Mouse (Mus musculus): ENCODE measurements around the gene Tesc. TPM values are rescaled to one million over a fixed set of nuclear protein-coding genes. Genes with fewer than 3 reads are reported as not detected.

The Tesc gene
- polyA plus RNA-seq, 1 experiment from 2014 or later: 10.0 TPM

GRCm38 (mm10) chr5:118069315-118069714 is 41.8 kb downstream of the Tesc start:
- H3K27ac ChIP-seq: peak overlapping the region; percentile 60
- H3K9me3 ChIP-seq: no peaks in the 10 kb centered on the region
- H3K4me1 ChIP-seq: peaks cover 36% of the 10 kb centered on the region
- DNase-seq (ENCODE audit: low spot score): peak; percentile 86
- H3K27me3 ChIP-seq (ENCODE audit: insufficient read depth, poor library complexity, severe bottlenecking): no peaks in the 10 kb centered on the region
- H3K4me3 ChIP-seq: no peak overlapping the region
- WGBS: 40% methylated on average over 9 of the region's 9 CpGs
- H3K36me3 ChIP-seq: peaks cover 83% of the 10 kb centered on the region

- Histone ChIP-seq H3K4me1 (peaks cover 27% of the 10 kb centered on the region), H3K9me3 (no peaks in the 10 kb centered on the region), H3K27ac (no peak overlapping the region), H3K36me3 (peaks cover 83% of the 10 kb centered on the region), H3K27me3 (ENCODE audit: insufficient read depth, poor library complexity, severe bottlenecking) (no peaks in the 10 kb centered on the region), H3K4me3 (no peak overlapping the region)
- DNase-seq (ENCODE audit: low spot score): no peak
- 87% methylated on average over 5 of the region's 5 CpGs for WGBS
Measured at GRCm38 (mm10) chr5:118071766-118072165, 44.2 kb downstream of the Tesc start.

- peaks cover 83% of the 10 kb centered on the region for H3K36me3 ChIP-seq
- H3K27me3 ChIP-seq (ENCODE audit: insufficient read depth, poor library complexity, severe bottlenecking): no peaks in the 10 kb centered on the region
- H3K4me1 ChIP-seq: peaks cover 15% of the 10 kb centered on the region
- H3K4me3 ChIP-seq: no peak overlapping the region
- no peaks in the 10 kb centered on the region for H3K9me3 ChIP-seq
- H3K27ac ChIP-seq: no peak overlapping the region
- 93% methylated on average over 15 of the region's 15 CpGs for WGBS
- DNase-seq (ENCODE audit: low spot score): no peak
Measured at GRCm38 (mm10) chr5:118073213-118073773, 45.8 kb downstream of the Tesc start.

- no peaks in the 10 kb centered on the region for H3K27me3 ChIP-seq (ENCODE audit: insufficient read depth, poor library complexity, severe bottlenecking)
- 91% methylated on average over 15 of the region's 15 CpGs for WGBS
- H3K9me3 ChIP-seq: no peaks in the 10 kb centered on the region
- H3K4me1 ChIP-seq: peaks cover 26% of the 10 kb centered on the region
- H3K27ac ChIP-seq: 0 out of 2 replicates have a peak overlapping the region, but pooled peaks have one; percentile 32
- peaks cover 58% of the 10 kb centered on the region for H3K36me3 ChIP-seq
- H3K4me3 ChIP-seq: no peak overlapping the region
- DNase-seq (ENCODE audit: low spot score): no peak
Measured at GRCm38 (mm10) chr5:118076721-118077592, 49.4 kb downstream of the Tesc start.

- peaks cover 40% of the 10 kb centered on the region for H3K4me1 ChIP-seq
- no peaks in the 10 kb centered on the region for H3K27me3 ChIP-seq (ENCODE audit: insufficient read depth, poor library complexity, severe bottlenecking)
- no peak overlapping the region for H3K4me3 ChIP-seq
- H3K27ac ChIP-seq: no peak overlapping the region
- DNase-seq (ENCODE audit: low spot score): no peak
- 71% methylated on average over 6 of the region's 6 CpGs for WGBS
- H3K9me3 ChIP-seq: no peaks in the 10 kb centered on the region
- H3K36me3 ChIP-seq: peaks cover 49% of the 10 kb centered on the region
Measured at GRCm38 (mm10) chr5:118078550-118078949, 51.0 kb downstream of the Tesc start.

GRCm38 (mm10) chr5:118079354-118079753 is 51.8 kb downstream of the Tesc start:
- H3K27me3 ChIP-seq (ENCODE audit: insufficient read depth, poor library complexity, severe bottlenecking): no peaks in the 10 kb centered on the region
- no peak for DNase-seq (ENCODE audit: low spot score)
- peaks cover 41% of the 10 kb centered on the region for H3K36me3 ChIP-seq
- WGBS: 61% methylated on average over 6 of the region's 6 CpGs
- H3K9me3 ChIP-seq: no peaks in the 10 kb centered on the region
- no peak overlapping the region for H3K27ac ChIP-seq
- no peak overlapping the region for H3K4me3 ChIP-seq
- peaks cover 48% of the 10 kb centered on the region for H3K4me1 ChIP-seq

GRCm38 (mm10) chr5:118079839-118080250 is 52.3 kb downstream of the Tesc start:
- Histone ChIP-seq H3K9me3 (no peaks in the 10 kb centered on the region), H3K27ac (no peak overlapping the region), H3K4me1 (peaks cover 53% of the 10 kb centered on the region), H3K4me3 (no peak overlapping the region), H3K36me3 (peaks cover 38% of the 10 kb centered on the region), H3K27me3 (ENCODE audit: insufficient read depth, poor library complexity, severe bottlenecking) (no peaks in the 10 kb centered on the region)
- 78% methylated on average over 11 of the region's 11 CpGs for WGBS
- DNase-seq (ENCODE audit: low spot score): no peak

- DNase-seq (ENCODE audit: low spot score): no peak
- Histone ChIP-seq H3K27ac (peak overlapping the region; percentile 1; the same call in 1 of the 2 replicates), H3K9me3 (no peaks in the 10 kb centered on the region), H3K27me3 (ENCODE audit: insufficient read depth, poor library complexity, severe bottlenecking) (no peaks in the 10 kb centered on the region), H3K4me1 (peaks cover 67% of the 10 kb centered on the region), H3K4me3 (no peak overlapping the region), H3K36me3 (peaks cover 23% of the 10 kb centered on the region)
- WGBS: 76% methylated on average over 9 of the region's 9 CpGs
Measured at GRCm38 (mm10) chr5:118081374-118081949, 53.9 kb downstream of the Tesc start.

GRCm38 (mm10) chr5:118081996-118082395 is 54.5 kb downstream of the Tesc start:
- no peak overlapping the region for H3K4me3 ChIP-seq
- no peaks in the 10 kb centered on the region for H3K9me3 ChIP-seq
- WGBS: 52% methylated on average over 6 of the region's 6 CpGs
- H3K4me1 ChIP-seq: peaks cover 72% of the 10 kb centered on the region
- peak overlapping the region; percentile 1; the same call in 1 of the 2 replicates for H3K27ac ChIP-seq
- no peaks in the 10 kb centered on the region for H3K27me3 ChIP-seq (ENCODE audit: insufficient read depth, poor library complexity, severe bottlenecking)
- DNase-seq (ENCODE audit: low spot score): no peak
- H3K36me3 ChIP-seq: peaks cover 18% of the 10 kb centered on the region

- 79% methylated on average over 12 of the region's 12 CpGs for WGBS
- Histone ChIP-seq H3K4me1 (peaks cover 81% of the 10 kb centered on the region), H3K4me3 (no peak overlapping the region), H3K27ac (no peak overlapping the region), H3K36me3 (0 out of 2 replicates have a peak, but pooled peaks cover 7% of the 10 kb centered on the region), H3K9me3 (no peaks in the 10 kb centered on the region), H3K27me3 (ENCODE audit: insufficient read depth, poor library complexity, severe bottlenecking) (no peaks in the 10 kb centered on the region)
- no peak for DNase-seq (ENCODE audit: low spot score)
Measured at GRCm38 (mm10) chr5:118083060-118083638, 55.6 kb downstream of the Tesc start.

- WGBS: 83% methylated on average over 10 of the region's 10 CpGs
Measured at GRCm38 (mm10) chr5:118084171-118084727, 56.7 kb downstream of the Tesc start.

GRCm38 (mm10) chr5:118085313-118085712 is 57.8 kb downstream of the Tesc start:
- WGBS: 79% methylated on average over 7 of the region's 7 CpGs
- Histone ChIP-seq H3K27me3 (ENCODE audit: insufficient read depth, poor library complexity, severe bottlenecking) (no peaks in the 10 kb centered on the region), H3K9me3 (no peaks in the 10 kb centered on the region), H3K27ac (no peak overlapping the region), H3K4me3 (no peak overlapping the region), H3K36me3 (peaks cover 12% of the 10 kb centered on the region), H3K4me1 (peaks cover 89% of the 10 kb centered on the region)
- no peak for DNase-seq (ENCODE audit: low spot score)

More at GRCm38 (mm10) chr5:118084171-118084727, 56.7 kb downstream of the Tesc start:
- Histone ChIP-seq H3K9me3 (no peaks in the 10 kb centered on the region), H3K4me1 (peaks cover 88% of the 10 kb centered on the region), H3K27ac (peak overlapping the region; percentile 59), H3K36me3 (0 out of 2 replicates have a peak, but pooled peaks cover 7% of the 10 kb centered on the region), H3K27me3 (ENCODE audit: insufficient read depth, poor library complexity, severe bottlenecking) (no peaks in the 10 kb centered on the region), H3K4me3 (no peak overlapping the region)
- no peak for DNase-seq (ENCODE audit: low spot score)

All from heart, embryonic 10.5 days (tissue).